Mouse (Mus musculus) cerebellum, adult 18-20 months (tissue): Measurements from ENCODE around the gene Olfr330.
"Not testable (repeated sequence)": the region's sequence is repeated elsewhere in the genome, so short reads cannot be mapped to it uniquely, and the experiment has no call there.

Experiments
- DNase-seq, 2 experiments: peaks; one replicate each; pipeline ENCODE4 v3.0.0; 2021

Olfr330 gene

GRCm38 (mm10) chr11:58534736-58535135, at the start of gene Olfr330:
TSS of gene Olfr330 (minus strand) at chr11:58534836.
- not testable (repeated sequence) for DNase-seq

- no peak for DNase-seq
Measured at GRCm38 (mm10) chr11:58578636-58579035, 44.0 kb upstream of the Olfr330 start.

- no peak for DNase-seq
Measured at GRCm38 (mm10) chr11:58577430-58577829, 42.8 kb upstream of the Olfr330 start, which contains the start of gene Olfr325. TSS of gene Olfr325 (plus strand) at chr11:58577730.

- DNase-seq, result no peak
Measured at GRCm38 (mm10) chr11:58570405-58570804, 35.8 kb upstream of the Olfr330 start, which contains the start of gene Olfr224. TSS of gene Olfr224 (minus strand) at chr11:58570553.

GRCm38 (mm10) chr11:58555536-58555935, 20.9 kb upstream of the Olfr330 start, which contains the start of gene Olfr328:
TSS of gene Olfr328 (minus strand) at chr11:58555636.
- no peak for DNase-seq

- DNase-seq, result no peak
Measured at GRCm38 (mm10) chr11:58546322-58546721, 11.7 kb upstream of the Olfr330 start, which contains the start of gene Olfr329-ps. TSS of gene Olfr329-ps (minus strand) at chr11:58546422.

- peak; percentile 19 for DNase-seq
Measured at GRCm38 (mm10) chr11:58519756-58520155, 14.9 kb downstream of the Olfr330 start.

GRCm38 (mm10) chr11:58518916-58519315, 15.7 kb downstream of the Olfr330 start:
- peak; percentile 49 to 60 for DNase-seq

GRCm38 (mm10) chr11:58509058-58509457, 25.6 kb downstream of the Olfr330 start:
- DNase-seq, result not testable (repeated sequence)

GRCm38 (mm10) chr11:58502472-58502871, 32.2 kb downstream of the Olfr330 start, which contains the start of gene Olfr331:
TSS of gene Olfr331 (minus strand) at chr11:58502572.
- not testable (repeated sequence) for DNase-seq

GRCm38 (mm10) chr11:58499290-58499689, 35.3 kb downstream of the Olfr330 start:
- DNase-seq, result no peak

GRCm38 (mm10) chr11:58498761-58499160, 35.9 kb downstream of the Olfr330 start:
- DNase-seq, result no peak

GRCm38 (mm10) chr11:58492455-58492854, 42.2 kb downstream of the Olfr330 start, which contains the start of gene Olfr332:
TSS of gene Olfr332 (minus strand) at chr11:58492555.
- DNase-seq, result no peak
